Mouse (Mus musculus) layer of hippocampus, postnatal 14 days (tissue): ENCODE measurements at regions not wholly inside any gene's neighbourhood (a gene's known extent, or its start where the extent isn't known, plus 50 kb on each side); places are given as distances from the start of the nearest gene placed in this dataset.
A peak's percentile ranks its signal among the peaks of the same experiment; 100 is the strongest.

Source experiments
- DNase-seq, 2 experiments: peaks; one replicate each; pipeline ENCODE4 v3.0.0; 2021 to 2022; ENCODE audit warnings: low spot score in 2 of 2, mixed read lengths in 1 of 2

DNA sequence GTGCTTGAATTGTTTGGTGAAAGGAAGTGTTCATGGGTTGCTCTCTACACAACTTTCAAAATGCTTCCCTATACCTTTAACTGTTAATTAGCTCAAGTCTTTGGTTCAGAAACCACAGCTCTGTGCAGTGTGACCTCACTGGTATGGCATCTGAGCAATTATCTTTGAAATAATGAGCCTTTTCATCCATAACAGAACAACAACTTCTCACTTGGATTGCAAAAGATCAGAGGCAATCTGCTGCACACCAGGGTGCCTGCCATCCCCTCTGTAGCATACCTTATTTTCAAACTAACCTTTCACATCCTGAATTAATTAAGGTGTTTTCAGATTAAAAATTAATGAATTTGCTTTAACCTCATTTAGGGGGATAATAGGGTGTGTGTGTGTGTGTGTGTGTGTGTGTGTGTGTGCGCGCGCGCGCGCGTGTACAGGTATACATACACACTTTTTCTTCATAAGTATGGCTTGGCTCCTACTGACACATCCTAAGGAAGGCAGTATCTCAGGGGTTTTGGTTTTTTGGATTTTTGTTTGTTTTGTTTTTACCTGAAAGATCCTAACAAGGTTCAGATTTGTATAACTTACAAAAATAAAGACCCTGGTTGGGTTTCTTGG is 493.8 kb downstream of the Rapgef2 start:
- no peak for DNase-seq

DNA sequence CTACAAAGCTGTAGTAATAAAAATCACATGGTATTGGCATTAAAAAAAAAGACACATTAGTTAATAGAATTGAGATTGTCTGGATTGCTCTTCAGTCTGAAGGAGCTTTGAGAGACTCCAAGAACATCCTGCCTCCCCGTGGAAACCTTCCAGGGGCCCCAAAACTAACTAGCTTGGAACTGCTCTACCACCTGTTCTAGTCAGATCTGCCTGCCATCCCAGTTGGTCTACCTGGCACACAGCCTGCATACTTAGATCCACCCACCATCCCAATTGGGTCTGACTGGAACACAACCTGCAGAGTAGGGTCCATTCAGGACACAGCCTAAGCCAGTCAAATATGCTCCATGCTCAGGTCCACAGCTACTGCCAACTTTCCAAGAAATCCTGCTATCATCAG is 503.6 kb downstream of the Rapgef2 start:
- DNase-seq = no peak

DNA sequence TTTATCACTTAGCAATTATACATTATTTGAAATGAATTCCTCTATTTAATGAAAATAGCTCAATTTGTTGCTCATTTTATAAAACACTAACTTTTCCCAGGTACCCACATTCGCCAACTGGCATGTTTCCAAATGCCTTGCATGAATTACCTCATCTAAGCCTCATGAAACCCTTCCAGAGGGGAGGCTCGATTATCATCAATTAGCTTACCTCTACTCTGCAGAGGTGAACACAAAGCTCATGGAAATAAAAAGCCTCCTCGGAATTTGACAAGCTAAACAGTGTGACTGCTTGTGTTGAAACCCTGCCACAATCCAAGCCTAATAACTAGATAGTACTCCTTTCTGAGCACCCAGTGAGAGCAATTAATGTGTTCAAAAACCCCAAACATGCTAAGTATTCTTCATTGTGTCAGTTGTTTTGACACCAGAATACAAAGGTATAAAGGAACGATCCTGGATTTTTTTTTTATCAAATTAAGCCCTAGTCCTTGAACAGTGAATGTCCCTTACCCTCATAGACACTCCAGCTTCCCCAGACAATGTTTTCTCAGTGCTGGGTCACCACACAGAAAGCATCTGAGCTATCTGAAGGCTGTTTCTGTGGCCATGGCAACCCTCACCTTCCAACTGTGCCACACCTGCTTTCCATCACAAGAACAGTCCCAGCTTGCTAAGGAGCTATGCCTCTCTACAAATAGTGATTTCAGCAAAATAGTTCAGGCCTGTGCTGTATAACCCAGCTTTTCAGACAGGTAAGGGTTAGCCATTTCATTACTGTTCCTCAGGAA is 530.4 kb downstream of the Rapgef2 start:
- DNase-seq = no peak

DNA sequence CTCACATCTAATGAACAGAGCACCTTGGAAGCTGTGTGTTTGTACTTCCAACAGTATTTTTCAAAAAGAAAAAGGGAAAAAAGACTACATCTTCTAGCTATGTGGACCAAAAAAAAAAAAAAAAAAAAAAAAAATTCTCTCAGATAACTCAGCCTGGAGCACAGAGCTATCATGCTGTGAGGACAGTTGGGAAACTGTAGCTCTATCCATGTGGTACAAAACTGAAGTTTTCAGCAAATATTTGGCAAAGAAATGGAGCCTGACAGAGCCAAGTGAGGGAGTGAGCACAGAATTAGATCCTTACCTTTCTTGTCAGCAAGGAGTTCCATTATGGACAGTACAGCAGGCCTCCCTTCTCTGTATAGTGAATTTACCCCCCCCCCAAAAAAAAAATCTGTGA is 550.2 kb downstream of the Rapgef2 start:
- no peak for DNase-seq

- DNase-seq = peak in 1 of 2 experiments; percentile 42
Measured at GRCm38 (mm10) chr3:78716691-78717090, 569.6 kb downstream of the Rapgef2 start.

DNA sequence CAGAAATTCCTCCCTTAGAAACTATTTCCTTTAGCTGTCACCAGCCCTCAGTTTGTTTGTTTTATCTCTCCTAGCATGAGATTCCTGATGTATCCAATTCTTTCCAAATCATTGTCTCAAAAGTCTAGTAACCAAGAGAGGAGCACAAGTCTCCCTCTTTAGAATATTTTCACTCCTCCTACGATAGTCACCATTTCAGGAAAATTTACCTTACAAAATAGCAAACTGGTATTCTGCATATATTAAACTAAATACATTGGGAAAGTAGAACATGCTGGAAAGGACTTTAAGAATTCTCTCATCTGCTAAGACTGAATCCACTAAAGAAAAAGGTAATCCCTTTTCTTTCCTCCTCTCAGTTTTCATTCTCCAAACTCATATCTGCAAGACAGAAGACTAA is 578.6 kb downstream of the Rapgef2 start:
- DNase-seq = no peak

GRCm38 (mm10) chr3:78698936-78699335 is 587.4 kb downstream of the Rapgef2 start:
- DNase-seq = peak; percentile 8 to 15

DNA sequence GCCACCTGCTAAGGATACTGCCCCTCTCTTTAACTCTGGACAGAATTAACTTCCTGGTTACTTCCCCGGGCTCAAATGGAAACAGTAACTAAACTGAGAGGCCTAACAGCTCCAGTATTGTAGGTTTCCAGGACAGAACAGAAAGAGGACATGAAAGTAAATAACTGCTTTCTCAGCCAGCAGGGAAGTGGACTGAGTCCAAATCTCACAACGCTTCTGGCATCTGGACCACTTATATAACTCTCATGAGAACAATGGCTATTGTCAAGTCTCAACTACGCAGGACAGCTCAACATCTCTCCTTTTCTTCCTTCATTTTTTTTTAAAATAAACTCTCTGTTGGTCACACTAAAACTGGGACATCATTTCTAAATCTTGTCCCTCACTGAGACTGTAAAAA is 594.8 kb downstream of the Rapgef2 start:
- peak in 1 of 2 experiments; percentile 6 for DNase-seq

DNA sequence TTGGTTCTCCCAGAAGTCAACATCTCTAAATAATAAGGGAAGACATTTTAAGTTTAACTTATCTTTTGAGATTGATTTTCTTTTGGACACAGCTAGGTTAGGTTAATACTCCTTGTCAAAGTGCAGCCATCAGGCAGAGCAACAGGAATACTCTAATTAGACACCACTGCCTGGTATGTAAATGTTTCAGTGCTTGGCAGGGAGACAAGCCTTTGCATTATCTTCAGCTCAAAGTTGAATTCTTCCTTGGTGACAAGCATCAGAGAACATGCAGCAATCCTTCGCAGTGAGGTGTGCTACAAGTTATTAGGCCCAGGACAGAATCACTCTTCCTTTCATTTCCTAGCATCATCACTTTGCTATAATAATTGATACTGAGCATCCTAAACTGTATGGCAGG is 608.7 kb downstream of the Rapgef2 start:
- DNase-seq = no peak

GRCm38 (mm10) chr3:78676806-78677205 is 609.5 kb downstream of the Rapgef2 start:
- no peak for DNase-seq

DNA sequence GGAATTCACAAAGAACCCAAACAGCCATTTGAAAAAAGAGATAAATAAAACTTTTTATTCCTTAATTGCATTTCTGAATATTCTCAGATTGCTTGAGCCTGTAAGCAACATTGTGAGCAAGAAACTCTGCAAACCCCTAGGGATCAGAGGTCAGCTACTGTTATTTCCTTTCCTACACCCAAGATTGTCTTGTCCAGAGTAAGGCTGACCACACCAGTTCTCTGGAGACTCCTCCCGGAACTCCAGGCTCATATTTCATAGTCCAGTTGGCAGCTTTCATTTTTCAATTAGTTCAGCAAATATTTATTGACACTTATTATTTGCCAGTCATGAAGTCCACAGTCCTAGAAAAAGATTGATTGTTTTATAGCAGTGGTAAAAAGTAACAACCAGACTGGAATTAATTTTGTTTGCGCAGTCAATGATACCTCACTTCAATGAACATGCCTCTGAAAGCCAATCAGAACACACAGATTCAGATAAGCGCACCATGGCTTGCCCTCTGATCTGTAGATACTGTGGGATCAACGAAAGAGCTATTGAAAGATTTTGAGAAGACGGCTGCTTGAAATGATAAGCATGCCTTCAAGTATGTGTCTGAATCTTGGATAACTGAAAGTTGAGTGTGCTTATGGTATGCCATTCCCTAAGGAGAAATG is 611.7 kb downstream of the Rapgef2 start:
- DNase-seq = no peak

DNA sequence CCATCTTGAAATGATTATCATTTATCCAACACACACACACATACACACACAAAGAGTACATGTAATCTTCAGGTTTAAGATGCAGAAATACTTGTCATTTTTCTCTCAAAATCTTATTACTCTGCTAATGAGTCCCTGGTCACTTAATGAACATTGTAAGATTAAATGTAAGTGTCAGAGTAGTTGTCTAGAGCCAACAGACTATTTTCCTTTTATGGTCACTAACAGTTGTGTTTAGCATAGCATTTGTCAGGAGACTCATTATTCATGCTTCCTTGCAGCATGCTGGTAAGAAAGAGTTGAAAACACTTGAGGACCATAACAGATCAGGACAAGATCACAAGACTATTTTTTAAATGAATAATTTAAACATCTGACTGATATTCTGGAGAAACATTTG is 618.3 kb downstream of the Rapgef2 start:
- no peak for DNase-seq

DNA sequence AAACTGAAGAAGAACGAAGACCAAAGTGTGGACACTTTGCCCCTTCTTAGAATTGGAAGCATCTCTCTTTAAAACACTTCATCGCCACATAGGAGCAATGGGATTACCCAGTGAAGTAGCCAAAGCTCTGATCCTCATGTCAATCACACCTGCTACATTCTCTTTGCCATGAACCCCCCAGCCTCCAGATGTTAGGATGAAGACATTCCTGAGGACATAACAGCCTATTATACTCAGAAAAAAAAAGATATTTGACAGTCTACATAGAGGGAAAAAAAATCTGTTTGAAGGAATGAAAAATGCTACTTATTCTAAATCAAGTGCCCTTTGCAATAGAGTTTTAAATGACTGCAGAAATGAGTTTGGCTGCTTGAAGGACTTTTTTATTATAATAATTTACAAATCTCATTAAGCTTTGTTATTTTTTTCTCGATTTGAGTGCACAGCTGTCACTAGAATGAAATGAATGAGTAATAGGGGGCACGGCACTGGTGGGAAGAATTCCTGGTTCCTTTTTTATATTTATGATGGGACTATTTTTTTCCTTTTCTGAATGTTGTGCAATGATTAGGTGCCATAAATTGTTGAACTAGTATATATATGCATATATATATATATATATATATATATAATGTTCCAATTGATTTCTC is 618.8 kb downstream of the Rapgef2 start:
- no peak for DNase-seq

GRCm38 (mm10) chr3:78648115-78648514 is 638.2 kb downstream of the Rapgef2 start:
- peak in 1 of 2 experiments; percentile 8 for DNase-seq

GRCm38 (mm10) chr3:78635386-78635785 is 650.9 kb downstream of the Rapgef2 start:
- peak in 1 of 2 experiments; percentile 5 for DNase-seq

DNA sequence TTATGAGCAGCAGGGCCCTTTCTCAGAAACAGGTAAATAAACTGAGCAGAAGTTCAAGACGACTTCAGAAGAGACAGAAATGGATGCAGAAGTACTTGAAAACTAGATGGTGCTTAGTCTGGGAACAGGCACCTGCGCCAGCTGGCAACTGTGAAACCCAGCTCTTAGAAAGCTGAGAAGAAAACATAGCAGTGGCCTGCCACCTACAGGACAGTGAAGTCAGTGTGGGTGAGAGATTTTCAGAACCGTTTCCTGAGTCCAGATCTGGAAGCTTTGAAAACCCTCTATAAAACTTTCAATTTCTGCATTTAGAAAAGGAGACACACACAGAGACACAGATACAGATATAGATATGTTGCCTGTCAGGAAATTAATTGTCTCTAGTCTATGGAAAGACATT is 667.4 kb downstream of the Rapgef2 start:
- DNase-seq = peak; percentile 17 to 49

DNA sequence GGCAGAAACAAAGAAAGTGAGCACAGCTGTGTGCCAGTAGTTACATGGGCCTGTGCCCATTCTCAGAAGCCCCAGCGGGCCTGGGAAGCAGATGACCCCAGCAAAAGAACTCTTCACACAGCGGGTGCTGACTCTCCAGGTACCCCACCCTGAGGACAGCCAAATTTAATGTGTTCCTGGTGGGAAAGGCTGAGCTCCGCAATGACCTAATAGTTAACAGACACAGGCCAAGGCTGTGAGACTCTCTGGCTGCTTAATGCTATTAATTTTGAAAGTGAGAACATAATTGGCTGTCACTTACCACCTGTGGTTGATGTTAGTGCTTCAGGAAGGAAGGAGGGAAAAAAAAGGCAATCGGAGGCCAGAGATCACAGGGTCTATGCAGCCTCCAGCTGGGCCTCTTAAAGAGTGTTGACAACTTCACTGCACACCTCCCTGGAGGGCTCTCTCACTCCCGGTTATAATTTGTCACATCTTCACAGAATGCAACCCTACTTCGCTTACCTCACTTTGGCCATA is 691.5 kb downstream of the Rapgef2 start:
- no peak for DNase-seq

DNA sequence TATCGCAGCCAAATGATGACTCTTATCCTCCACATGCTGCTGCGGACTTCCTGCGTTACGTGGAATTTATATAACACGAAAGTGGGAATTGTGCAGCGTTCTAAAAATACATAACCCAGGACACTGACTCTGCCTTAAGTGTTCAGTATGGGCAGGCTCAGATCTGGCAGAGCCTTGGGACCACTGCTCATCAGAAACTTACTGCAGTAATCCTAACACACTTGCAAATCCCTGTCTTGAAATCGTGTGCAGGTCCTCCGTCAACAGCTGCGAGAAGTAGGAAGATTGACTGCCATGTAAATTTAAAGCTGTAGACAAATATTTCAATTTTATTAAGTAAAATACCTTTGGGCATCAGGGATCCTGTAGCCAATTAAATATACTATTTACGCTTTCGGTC is 692.0 kb downstream of the Rapgef2 start:
- no peak for DNase-seq

DNA sequence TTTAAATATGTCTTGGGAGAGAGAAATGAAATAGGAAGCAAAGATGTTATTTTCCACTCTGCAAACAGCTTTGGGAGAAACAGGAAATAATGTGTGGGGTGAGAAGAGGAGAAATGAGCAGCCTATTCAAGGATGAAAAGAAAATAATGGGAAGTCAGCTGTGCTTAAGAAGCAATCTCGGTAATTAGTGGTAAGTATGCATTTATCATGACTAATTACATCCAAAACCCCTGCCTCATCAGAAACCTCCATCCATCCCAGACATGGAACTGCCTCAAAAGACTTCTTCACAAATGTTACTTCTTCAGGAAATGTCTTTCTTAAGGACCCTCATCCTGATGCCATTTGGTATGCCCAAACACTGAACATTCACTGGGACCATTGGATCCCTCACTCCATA is 699.7 kb downstream of the Rapgef2 start:
- no peak for DNase-seq

DNA sequence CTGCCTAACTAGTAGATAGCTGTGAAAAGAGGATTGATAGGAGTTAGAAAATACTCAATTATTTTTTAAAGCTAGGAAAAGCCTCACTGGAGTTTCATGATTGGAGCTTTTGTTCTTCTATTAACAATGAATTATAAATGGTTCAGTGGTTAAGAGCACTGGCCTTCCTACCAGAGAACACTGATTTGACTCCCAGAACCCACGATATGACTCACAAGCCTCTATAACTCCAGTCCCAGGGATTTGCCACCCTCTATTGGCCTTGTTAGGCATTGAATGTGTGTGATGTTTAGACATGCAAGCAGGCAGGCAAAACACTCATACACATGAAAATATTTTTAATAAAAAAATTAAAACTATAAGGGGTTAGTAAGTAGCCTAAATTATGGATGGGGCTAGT is 704.4 kb downstream of the Rapgef2 start:
- peak in 1 of 2 experiments; percentile 28 for DNase-seq

DNA sequence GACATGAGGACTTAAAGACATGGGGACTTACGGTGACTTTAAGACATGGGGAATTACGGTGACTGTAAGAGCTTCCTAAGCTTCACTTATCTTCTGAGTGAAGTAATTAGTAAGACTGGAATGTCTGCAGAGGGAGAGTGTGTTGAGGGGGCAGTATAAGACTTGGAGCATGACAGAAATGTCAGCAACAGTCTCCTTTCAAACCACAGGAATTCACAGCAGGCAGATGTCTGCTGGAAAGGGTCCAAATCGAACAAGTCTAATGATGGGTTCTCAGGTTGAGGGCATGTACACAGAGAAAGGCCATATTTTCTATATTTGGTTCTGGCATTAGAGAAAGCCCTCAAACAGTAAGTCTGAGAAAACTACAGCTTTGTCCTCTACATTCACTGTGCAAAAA is 705.2 kb downstream of the Rapgef2 start:
- DNase-seq = no peak
